Mouse (Mus musculus): ENCODE results near the gene Fgfr2.
"Not testable (repeated sequence)": the region's sequence is repeated elsewhere in the genome, so short reads cannot be mapped to it uniquely, and the experiment has no call there.

Fgfr2 gene

DNA sequence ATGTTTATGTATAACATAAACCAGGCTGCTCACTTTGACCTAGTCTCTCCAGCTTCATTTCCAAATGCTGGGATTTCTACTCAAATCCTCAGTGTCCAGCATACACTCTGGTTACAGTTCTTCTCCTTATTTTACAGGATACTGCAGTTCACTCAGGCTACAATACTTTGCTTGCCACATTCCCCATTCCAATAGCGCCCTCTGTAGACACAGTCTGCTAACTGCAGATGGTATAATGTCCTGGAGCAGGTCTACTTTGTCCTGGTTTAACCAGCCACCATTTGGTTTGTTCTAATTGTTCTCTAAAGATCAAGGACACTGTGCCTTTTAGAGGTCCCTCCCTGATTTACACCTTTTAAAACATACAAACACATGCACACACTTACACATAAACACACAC lies 2047.2 kb downstream of the Fgfr2 start:
- DNase-seq (ENCODE audit: low read depth in 1 of 2, low spot score in 2 of 2), result no peak

DNA sequence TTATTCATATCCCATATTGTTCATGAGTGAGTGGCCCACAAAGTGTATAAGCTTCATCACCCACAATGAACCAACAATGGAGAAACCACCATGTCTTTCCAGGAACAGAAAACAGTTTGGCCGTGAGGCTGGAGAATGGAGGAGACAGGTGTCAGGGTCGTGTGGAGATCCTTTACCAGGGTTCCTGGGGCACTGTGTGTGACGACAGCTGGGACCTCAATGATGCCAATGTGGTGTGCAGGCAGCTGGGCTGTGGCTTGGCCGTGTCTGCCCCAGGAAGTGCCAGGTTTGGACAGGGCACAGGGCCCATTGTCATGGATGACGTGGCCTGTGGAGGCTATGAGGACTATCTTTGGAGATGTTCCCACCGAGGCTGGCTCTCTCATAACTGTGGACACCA lies 2049.1 kb downstream of the Fgfr2 start:
- DNase-seq (ENCODE audit: low read depth in 1 of 2, low spot score in 2 of 2), result not testable (repeated sequence)

- DNase-seq (ENCODE audit: low read depth in 1 of 2, low spot score in 2 of 2), result not testable (repeated sequence)
Measured at GRCm38 (mm10) chr7:131073476-131073875, 2049.7 kb downstream of the Fgfr2 start.

GRCm38 (mm10) chr7:131068191-131068590 lies 2055.0 kb downstream of the Fgfr2 start:
- not testable (repeated sequence) for DNase-seq (ENCODE audit: low read depth in 1 of 2, low spot score in 2 of 2)

GRCm38 (mm10) chr7:131062541-131062940 lies 2060.6 kb downstream of the Fgfr2 start:
- DNase-seq (ENCODE audit: low read depth in 1 of 2, low spot score in 2 of 2), result no peak

DNA sequence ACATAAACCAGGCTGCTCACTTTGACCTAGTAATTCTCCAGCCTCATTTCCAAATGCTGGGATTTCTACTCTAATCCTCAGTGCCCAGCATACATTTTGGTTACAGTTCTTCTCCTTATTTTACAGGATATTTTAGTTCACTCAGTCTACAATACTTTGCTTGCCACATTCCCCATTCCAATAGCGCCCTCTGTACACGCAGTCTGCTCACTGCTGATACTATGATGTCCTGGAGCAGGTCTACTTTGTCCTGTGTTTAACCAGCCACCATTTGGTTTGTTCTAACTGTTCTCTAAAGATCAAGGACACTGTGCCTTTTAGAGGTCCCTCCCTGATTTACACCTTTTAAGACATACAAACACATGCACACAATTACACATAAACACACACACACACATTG lies 2063.3 kb downstream of the Fgfr2 start:
- DNase-seq (ENCODE audit: low read depth in 1 of 2, low spot score in 2 of 2), result not testable (repeated sequence)

GRCm38 (mm10) chr7:131057918-131058317 lies 2065.2 kb downstream of the Fgfr2 start:
- DNase-seq (ENCODE audit: low read depth in 1 of 2, low spot score in 2 of 2), result not testable (repeated sequence)

- DNase-seq (ENCODE audit: low read depth in 1 of 2, low spot score in 2 of 2), result no peak
Measured at GRCm38 (mm10) chr7:131054808-131055370, 2068.3 kb downstream of the Fgfr2 start.

DNA sequence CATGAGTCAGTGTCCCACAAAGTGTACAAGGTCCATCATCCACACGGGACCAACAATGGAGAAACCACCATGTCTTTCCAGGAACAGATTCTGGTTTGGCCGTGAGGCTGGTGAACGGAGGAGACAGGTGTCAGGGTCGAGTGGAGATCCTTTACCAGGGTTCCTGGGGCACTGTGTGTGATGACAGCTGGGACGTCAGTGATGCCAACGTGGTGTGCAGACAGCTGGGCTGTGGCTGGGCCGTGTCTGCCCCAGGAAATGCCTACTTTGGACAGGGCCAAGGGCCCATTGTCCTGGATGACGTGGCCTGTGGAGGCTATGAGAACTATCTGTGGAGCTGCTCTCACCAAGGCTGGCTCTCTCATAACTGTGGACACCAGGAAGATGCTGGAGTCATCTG lies 2073.3 kb downstream of the Fgfr2 start:
- not testable (repeated sequence) for DNase-seq (ENCODE audit: low read depth in 1 of 2, low spot score in 2 of 2)

DNA sequence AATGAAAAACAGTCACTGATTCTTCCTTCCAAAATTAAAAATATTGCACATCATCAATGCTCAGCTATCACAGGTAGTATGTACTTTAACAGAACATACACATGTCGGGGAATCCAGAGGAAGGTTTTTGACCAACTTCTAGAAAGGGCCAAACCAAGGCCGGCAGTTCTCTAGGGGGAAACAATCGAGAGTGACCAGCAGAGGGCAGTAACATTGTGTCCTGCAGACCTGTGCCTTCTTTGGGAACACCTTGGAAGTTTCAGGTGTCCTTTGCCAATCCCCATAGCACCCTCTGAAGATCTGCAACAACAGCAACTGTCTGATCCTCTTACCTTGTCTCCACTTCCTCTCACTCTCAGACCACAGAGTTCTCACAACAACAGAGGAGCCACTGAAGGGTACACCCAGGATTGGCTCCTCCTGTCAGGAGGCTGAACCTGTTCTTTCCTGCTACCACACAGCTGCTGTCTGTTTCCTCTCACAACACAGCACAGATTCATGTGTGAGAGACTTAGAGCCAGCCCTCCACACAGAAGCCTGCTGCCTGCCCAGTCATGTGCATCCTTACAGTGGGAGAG lies 2077.8 kb downstream of the Fgfr2 start:
- not testable (repeated sequence) for DNase-seq (ENCODE audit: low read depth in 1 of 2, low spot score in 2 of 2)

DNA sequence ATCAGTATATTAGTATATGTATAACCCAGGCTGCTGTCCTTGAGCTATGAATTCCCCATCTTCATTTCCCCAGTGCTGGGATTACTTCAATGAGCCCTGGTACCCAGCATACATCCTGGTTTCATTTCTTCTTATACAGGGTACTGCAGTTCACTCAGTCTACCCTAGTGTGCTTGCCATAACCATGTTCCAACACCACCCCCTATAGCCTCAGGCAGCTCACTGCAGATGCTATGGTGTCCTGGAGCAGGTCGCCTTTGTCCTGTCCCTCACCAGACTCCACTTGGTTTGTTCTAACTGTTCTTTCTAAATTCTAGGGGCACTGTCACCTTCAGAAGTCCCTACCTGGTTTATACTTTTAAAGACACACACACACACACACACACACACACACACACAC lies 2080.5 kb downstream of the Fgfr2 start:
- no peak for DNase-seq (ENCODE audit: low read depth in 1 of 2, low spot score in 2 of 2)

GRCm38 (mm10) chr7:131040760-131041159 lies 2082.4 kb downstream of the Fgfr2 start:
- DNase-seq (ENCODE audit: low read depth in 1 of 2, low spot score in 2 of 2), result not testable (repeated sequence)

- DNase-seq (ENCODE audit: low read depth in 1 of 2, low spot score in 2 of 2), result no peak
Measured at GRCm38 (mm10) chr7:131037083-131037482, 2086.1 kb downstream of the Fgfr2 start.

DNA sequence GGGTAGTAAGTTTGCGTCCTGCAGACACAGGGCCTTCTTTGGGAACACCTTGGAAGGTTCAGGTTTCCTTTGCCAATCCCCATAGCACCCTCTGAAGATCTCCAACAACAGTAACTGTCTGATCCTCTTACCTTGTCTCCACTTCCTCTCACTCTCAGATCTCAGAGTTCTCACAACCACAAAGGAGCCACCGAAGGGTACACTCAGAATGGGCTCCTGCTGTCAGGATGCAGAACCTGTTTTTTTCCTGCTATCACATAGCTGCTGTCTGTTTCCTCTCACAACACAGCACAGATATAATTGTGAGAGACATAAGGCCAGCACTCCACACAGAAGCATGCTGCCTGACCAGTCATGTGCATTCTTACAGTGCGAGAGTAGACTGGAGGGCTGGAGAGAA lies 2086.8 kb downstream of the Fgfr2 start:
- no peak for DNase-seq (ENCODE audit: low read depth in 1 of 2, low spot score in 2 of 2)

DNA sequence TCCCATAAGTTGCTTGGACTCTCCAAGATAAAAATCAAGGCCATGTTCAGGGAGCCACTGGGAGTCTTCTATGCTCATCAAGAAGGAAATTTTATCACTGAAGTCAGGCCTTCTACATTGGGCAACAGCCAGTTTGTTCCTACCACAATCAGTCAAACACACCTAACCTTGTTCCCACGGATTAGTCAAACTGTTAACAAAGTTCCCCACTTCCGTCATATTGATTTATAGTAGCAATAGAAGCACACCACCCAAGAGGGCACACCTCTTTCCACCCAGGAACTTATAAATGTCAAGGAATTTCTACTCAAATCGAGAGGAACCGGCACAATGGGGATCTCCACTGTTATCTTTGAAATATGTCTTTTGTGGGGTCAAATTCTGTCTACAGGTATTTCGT lies 2091.4 kb downstream of the Fgfr2 start, which contains the start of gene Dmbt1:
Gene Dmbt1 (plus strand): TSS at position 299 of the 400 bp plus-strand sequence.
- no peak for DNase-seq (ENCODE audit: low read depth in 1 of 2, low spot score in 2 of 2)

DNA sequence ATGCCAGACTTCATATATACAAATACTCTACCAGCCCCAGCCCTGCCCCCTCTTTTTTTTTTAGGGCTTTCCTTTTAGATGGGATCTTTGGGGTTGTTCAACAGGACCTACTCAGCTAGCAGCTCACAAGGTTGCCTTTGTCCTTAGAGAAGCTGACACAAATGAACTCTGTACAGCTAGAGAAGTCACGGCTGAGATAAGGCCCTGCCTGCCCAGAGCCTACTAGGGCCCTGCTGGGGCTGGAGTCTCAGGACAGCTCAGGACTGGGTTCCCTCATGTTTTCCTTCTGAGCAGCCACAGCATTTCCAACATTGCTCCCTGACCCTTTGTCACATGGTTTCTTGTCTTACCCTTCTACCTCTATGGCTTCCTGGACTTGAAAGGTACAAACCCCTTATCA lies 2095.6 kb downstream of the Fgfr2 start:
- no peak for DNase-seq (ENCODE audit: low read depth in 1 of 2, low spot score in 2 of 2)

GRCm38 (mm10) chr7:131024807-131025206 lies 2098.3 kb downstream of the Fgfr2 start:
- DNase-seq (ENCODE audit: low read depth in 1 of 2, low spot score in 2 of 2), result no peak

DNA sequence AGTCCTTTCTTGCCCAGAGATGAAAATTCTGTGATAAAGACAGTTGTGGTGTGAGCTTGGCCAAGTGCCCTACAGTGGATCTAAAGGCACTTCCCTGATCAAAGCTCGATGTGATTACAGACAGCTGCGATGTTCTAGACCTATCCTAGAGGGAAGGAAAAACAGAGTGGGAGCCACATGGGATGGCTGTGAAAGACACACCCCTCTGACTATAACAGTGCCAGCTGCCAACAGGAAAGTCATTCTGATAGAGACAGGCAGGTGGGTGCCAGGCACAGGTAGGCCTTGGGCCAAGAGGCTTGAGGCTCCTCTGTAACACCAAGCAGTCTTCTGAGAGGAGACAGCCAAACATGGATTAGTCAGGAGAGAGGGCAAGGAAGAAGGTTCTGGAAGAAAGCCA lies 2104.0 kb downstream of the Fgfr2 start:
- no peak for DNase-seq (ENCODE audit: low read depth in 1 of 2, low spot score in 2 of 2)

DNA sequence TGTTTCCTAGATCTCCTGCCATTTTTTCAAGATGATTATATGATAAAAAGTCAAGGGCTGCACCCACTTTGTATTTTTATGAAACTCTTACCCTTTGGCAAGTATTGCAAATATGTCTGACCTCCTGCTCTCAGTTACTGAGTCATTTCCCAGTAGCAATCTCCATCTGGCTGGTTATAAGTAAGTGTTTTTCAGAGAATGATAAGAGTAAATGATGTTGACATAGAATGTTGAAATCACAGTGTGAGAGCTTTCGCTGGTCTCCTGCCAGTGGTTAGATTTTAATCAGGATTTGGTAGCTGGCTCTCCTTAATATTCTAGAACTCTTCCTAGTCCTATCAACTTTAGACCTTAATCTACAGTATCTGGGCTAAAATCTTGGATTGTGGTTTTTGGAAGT lies 2111.2 kb downstream of the Fgfr2 start:
- no peak for DNase-seq (ENCODE audit: low read depth in 1 of 2, low spot score in 2 of 2)

DNA sequence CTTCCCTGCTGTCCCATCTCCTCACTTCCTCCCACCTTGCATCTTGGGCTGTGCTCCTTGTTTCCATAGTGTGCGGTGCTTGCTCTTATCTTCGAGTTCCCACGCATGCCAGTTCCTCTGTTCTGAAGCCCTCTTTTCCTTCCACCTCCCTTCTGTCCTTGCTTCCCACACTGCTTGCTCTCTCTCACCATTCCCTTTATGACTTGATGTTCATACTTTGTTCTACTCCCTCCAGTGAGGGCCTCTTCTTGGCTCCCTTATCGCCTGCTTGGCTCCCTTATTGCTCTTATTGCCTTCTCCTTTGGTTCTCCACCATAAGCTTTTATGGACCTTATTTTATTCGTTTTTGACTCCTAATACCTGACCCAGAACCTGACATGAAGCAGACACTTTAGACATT lies 2114.0 kb downstream of the Fgfr2 start:
- no peak for DNase-seq (ENCODE audit: low read depth in 1 of 2, low spot score in 2 of 2)

- no peak for DNase-seq (ENCODE audit: low read depth in 1 of 2, low spot score in 2 of 2)
Measured at GRCm38 (mm10) chr7:131007221-131007620, 2115.9 kb downstream of the Fgfr2 start.

DNA sequence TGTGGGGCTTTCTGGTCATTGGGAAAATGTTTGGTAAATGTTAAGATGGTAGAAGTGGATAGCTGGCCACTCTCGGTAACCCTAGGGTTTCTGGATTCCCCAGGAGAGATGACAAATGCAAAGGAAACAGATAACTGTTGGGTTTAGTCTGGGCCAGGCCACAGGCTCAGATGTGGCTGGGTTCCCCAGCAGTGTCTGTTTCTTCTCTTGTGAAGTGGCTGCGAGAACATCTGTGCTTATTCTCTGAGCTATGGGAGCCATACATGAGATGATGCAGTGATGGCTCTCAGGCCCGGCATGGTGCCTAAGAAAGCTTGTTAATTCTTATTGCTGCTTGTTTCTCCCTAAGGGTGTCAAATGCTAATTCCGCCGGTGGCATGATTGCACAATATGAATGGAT lies 2119.1 kb downstream of the Fgfr2 start:
- no peak for DNase-seq (ENCODE audit: low read depth in 1 of 2, low spot score in 2 of 2)

All from monocyte, adult 2 months (primary cell).